Mouse (Mus musculus): Measurements from ENCODE around the gene Slc6a20b.

The Slc6a20b gene

GRCm38 (mm10) chr9:123589240-123589910 lies 43.0 kb downstream of the Slc6a20b start:
- DNase-seq = no peak

DNA sequence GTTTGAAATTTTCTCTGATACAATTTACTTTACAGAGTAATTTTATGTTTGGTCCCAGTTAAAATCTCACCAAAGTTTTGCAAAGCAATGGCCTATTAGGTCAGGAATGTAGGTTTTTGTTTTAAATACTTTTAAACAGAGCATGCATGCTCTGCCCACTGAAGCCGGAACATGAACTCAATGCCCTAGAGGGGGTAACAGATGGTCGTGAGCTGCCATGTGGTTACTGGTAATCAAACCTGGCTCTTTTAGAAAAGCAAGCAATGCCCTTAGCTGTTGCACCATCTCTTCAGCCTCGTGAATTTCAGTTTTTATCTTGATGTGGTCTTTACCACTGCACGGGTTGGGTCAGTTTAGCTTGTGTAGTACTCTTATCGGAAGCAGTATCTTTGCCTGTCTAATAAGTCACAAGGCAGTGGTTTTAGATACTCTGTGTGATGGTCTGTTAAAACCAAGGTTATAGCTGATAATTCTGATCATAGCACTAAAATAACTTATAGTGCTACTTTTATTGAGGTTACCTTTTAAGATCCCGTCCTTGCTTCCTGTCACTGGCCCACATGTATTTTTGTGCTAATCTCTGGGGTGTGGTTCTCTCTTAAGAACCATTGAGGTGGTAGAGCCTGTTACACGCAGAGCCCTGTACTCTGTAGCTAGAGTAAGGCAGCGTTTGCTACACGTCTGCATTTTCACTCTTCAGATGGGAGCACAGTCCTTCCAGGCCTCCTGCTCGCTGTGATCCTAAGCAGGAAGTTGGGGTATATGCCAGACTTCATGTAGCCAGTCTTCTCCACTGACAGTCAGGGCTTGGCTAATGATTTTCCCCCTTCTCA lies 54.8 kb downstream of the Slc6a20b start:
- DNase-seq = peak; percentile 31

DNA sequence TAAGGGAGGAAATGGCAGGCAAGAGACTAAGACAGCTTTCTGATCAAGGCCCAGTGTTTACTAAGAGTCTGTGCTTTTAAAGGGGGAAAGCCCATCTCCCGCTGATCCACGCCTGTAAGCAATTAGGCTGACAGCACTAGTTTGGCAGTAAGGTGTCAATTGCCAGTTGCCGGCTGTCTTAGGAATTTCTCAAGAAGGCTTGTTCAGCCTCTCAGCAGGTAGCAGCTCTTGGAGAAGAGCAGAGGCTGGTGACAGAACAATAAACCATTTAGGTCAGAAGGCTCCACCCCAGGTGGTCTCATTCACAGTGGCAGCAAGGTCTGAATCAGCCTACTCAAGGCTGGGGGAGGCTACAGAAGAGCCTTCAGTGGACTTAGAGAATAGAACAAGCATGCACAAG lies 77.8 kb downstream of the Slc6a20b start:
- no peak for DNase-seq
